Mouse (Mus musculus) lung, embryonic 14.5 days (tissue): ENCODE measurements around the gene Cerk. TPM values are rescaled to one million over a fixed set of nuclear protein-coding genes. Genes with fewer than 3 reads are reported as not detected.
"Not testable (repeated sequence)": the region's sequence is repeated elsewhere in the genome, so short reads cannot be mapped to it uniquely, and the experiment has no call there.

Experiments
- ATAC-seq: fragments of 200-750 bp; cut with Nextera tagmentation; 2 replicates; pipeline ENCODE4 v1.8.0; 2017; ENCODE audit warnings: mild to moderate bottlenecking, moderate TSS enrichment, moderate library complexity; ENCODE audit not compliant: insufficient read depth
- DNase-seq: peaks from one replicate; pipeline ENCODE4 v3.0.0-alpha.2; 2015
- H3K27ac ChIP-seq: fragments of 300-500 bp; sonication (generic); 2 replicates; pipeline ENCODE4 v1.5.1; 2014; ENCODE audit warnings: low read depth, mild to moderate bottlenecking, moderate library complexity
- H3K27me3 ChIP-seq: fragments of 300-500 bp; sonication (generic); 2 replicates; pipeline ENCODE4 v1.6.1; 2014; ENCODE audit warnings: low read length, control low read depth; ENCODE audit not compliant: insufficient read depth
- H3K36me3 ChIP-seq: fragments of 300-500 bp; sonication (generic); 2 replicates; pipeline ENCODE4 v1.6.1; 2014; ENCODE audit warnings: control low read depth; ENCODE audit not compliant: insufficient read depth
- H3K4me1 ChIP-seq: fragments of 300-500 bp; sonication (generic); 2 replicates; pipeline ENCODE4 v1.6.1; 2014; ENCODE audit warnings: antibody characterized with exemption, control low read depth; ENCODE audit not compliant: insufficient read depth
- H3K4me2 ChIP-seq: fragments of 300-500 bp; sonication (generic); 2 replicates; pipeline ENCODE4 v1.6.1; 2014; ENCODE audit warnings: mild to moderate bottlenecking
- H3K4me3 ChIP-seq: fragments of 300-500 bp; sonication (generic); 2 replicates; pipeline ENCODE4 v1.5.1; 2014; ENCODE audit warnings: low read depth, low read length
- H3K9ac ChIP-seq: fragments of 300-500 bp; sonication (generic); 2 replicates; pipeline ENCODE4 v1.6.1; 2014
- H3K9me3 ChIP-seq: fragments of 300-500 bp; sonication (generic); 2 replicates; pipeline ENCODE4 v1.6.1; 2016; ENCODE audit warnings: low read depth, low read length, control low read depth
- CTCF ChIP-seq: IDR thresholded peaks from 2 replicates; pipeline ENCODE4 v1.5.1; 2016; ENCODE audit warnings: antibody characterized with exemption, low read depth
- WGBS: fragments of 180-500 bp; shearing (Covaris S2); extraction: QIAGEN DNeasy Blood & Tissue Kit; methylation state at CpG from one replicate; pipeline ENCODE4 v1.1.7; 2014; 5-methylcytosine and 5-hydroxymethylcytosine counted together
- polyA plus RNA-seq: library from polyadenylated mRNA; unstranded; fragments of >200 nt; fragmentation: Nextera tagmentation; extraction: Ambion mirVana; gene quantifications from 2 replicates; pipeline ENCODE4 v1.2.1, GENCODE M21; 2014

Cerk gene
- polyA plus RNA-seq, 1 experiment from 2014 or later = 34.2 TPM

DNA sequence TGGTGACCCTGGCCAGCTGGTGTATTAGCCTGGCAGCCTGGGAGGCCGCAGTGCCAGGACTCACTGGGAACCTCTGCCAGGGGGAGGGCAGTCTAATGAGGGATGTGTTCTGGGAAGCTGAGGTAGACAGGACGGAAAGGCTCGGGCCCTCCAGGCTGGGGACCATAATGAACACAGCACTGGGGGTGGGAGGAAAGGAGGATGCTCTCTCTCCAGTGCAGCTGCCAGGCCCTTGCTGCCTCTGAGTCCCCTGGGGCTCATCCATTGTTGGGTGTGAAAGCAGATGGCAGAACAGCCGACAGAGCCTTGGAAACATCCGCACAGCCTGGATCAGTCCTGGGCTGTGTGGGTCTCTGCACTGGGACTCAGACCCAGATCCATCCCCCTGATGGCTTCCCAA lies 2.2 kb upstream of the Cerk start:
- Histone ChIP-seq H3K36me3 (no peaks in the 10 kb centered on the region), H3K27ac (no peak overlapping the region), H3K4me2 (no peak overlapping the region), H3K4me3 (no peak overlapping the region), H3K4me1 (peaks cover 6% of the 10 kb centered on the region; the same call in 1 of the 2 replicates), H3K27me3 (no peaks in the 10 kb centered on the region), H3K9me3 (no peaks in the 10 kb centered on the region), H3K9ac (no peak overlapping the region)
- no peak for TF ChIP-seq CTCF
- WGBS = 59% methylated on average over 5 of the region's 5 CpGs
- ATAC-seq (no peak), DNase-seq (no peak)

DNA sequence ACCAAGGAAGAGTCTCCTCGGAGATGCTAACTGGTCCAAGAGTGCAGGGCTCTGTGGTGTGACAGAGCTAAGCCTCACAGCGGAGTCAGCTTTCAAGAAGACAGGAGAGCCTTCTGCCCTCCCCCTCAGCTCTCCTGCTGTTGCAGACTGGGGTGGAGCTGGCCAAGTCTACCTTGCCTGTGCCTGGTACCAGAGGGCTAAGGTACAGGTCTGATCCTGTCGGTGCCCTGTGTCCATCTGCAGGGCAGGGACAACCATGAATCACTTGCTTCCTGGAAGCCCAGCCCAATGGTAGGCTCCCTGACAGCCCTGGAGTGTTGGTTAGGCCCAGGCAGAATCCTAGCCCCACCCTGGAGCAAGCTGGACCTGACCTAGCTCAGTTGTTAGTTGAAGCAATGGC lies 745 bp upstream of the Cerk start:
- DNase-seq (no peak), ATAC-seq (no peak)
- Histone ChIP-seq H3K4me1 (peaks cover 15% of the 10 kb centered on the region), H3K27me3 (no peaks in the 10 kb centered on the region), H3K4me3 (no peak overlapping the region), H3K27ac (no peak overlapping the region), H3K9me3 (no peaks in the 10 kb centered on the region), H3K9ac (no peak overlapping the region), H3K36me3 (no peaks in the 10 kb centered on the region), H3K4me2 (peak overlapping the region; percentile 82; the same call in 1 of the 2 replicates)
- no peak for TF ChIP-seq CTCF
- WGBS = 50% methylated on average over 3 of the region's 3 CpGs

DNA sequence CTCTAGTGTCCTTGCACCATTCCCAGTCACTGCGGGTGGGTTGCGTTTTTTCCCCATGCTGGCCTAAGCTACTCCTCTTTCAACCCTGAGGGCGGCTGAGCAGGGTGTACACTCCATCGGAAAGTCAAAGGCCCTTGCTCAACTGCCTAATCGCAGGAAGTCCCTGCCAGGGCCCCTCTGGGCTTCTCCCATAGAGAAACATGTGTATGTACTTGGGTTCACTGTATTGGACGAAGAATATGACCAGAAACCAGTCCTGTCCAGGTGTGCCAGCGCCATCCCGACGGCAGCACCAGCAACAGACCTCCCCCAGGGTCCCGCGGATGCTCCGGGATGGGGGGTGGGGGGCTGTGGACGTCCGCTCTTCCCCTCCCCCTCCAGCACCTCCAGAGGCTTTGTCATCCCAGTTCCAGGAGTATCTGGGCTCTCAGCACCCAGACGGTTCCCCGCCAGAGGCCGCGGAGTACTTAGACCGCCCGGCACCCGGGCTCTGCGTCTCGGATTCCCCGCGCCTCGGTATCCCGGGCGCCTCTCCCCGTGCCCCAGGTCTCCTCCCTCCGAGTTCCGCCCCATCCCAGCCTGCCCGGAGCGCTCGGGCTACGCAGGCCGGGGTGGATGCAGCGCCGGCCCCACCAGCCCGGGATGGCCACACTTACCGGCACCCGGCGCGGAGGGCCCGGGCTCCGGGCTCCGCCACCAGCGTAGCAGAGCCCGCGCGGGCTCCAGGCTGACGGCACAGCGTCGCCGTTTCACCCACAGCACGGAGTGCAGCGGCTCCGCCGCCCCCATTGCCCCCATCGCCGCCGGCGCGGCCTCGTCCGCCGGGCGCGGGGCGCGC lies 871 bp downstream of the Cerk start:
- WGBS = under 1% methylated on average over 68 of the region's 70 CpGs
- Histone ChIP-seq H3K36me3 (no peaks in the 10 kb centered on the region), H3K4me3 (peak overlapping the region; percentile 82), H3K27ac (peak overlapping the region; percentile 86), H3K4me2 (peak overlapping the region; percentile 82), H3K4me1 (peaks cover 21% of the 10 kb centered on the region), H3K27me3 (no peaks in the 10 kb centered on the region), H3K9me3 (no peaks in the 10 kb centered on the region), H3K9ac (peak overlapping the region; percentile 95)
- DNase-seq = peak; percentile 71
- ATAC-seq = peak; percentile 36
- TF ChIP-seq CTCF = no peak

DNA sequence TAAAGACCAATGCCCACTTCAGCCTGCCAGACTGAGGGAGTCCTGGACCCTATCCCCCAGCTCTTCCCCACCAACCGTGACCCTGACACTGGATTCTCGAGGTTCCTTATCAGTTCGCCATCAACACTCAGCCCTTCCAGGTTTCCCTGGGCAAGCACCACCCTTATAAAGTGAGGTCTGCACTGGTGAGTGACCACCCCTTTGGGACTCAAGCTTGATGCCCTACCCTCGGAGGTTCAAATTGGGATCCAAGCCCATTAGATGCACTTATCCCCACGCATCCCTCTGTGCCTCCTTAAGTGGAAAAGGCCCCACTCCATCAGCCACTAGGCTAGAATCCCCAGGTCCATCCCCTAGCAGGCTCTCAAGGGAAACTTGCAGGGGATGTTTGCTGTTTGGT lies 1.9 kb downstream of the Cerk start:
- H3K4me3 ChIP-seq = peak overlapping the region; percentile 82
- WGBS = 53% methylated on average over 5 of the region's 5 CpGs
- H3K9ac ChIP-seq = no peak overlapping the region
- H3K4me2 ChIP-seq = peak overlapping the region; percentile 82
- ATAC-seq (no peak), DNase-seq (no peak)
- peaks cover 21% of the 10 kb centered on the region for H3K4me1 ChIP-seq
- no peaks in the 10 kb centered on the region for H3K9me3 ChIP-seq
- H3K27me3 ChIP-seq = no peaks in the 10 kb centered on the region
- no peaks in the 10 kb centered on the region for H3K36me3 ChIP-seq
- no peak overlapping the region for H3K27ac ChIP-seq
- TF ChIP-seq CTCF = no peak

DNA sequence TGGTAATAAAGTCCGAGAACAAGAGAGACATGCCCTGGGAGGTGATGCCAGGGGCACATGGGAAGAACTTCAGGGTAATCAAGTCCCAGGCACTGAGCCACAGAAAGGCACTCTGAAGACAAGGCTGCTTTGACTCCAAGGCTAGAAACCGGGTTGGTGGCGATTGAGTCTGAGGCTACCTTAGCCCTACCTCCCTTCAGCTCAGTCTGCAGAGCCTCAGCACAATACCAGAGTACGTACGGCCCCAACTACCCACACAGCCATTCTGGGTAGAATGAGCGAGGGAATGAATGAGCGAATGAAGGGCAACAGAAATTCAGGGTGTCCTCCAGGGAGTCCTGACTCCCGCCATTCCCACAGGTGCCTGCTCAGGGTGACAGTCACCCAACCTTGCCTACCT lies 2.5 kb downstream of the Cerk start:
- Histone ChIP-seq H3K4me1 (peaks cover 16% of the 10 kb centered on the region), H3K27ac (no peak overlapping the region), H3K36me3 (no peaks in the 10 kb centered on the region), H3K9ac (no peak overlapping the region), H3K4me3 (no peak overlapping the region), H3K9me3 (no peaks in the 10 kb centered on the region), H3K4me2 (no peak overlapping the region), H3K27me3 (no peaks in the 10 kb centered on the region)
- ATAC-seq (no peak), DNase-seq (no peak)
- WGBS = 95% methylated on average over 8 of the region's 8 CpGs
- no peak for TF ChIP-seq CTCF

DNA sequence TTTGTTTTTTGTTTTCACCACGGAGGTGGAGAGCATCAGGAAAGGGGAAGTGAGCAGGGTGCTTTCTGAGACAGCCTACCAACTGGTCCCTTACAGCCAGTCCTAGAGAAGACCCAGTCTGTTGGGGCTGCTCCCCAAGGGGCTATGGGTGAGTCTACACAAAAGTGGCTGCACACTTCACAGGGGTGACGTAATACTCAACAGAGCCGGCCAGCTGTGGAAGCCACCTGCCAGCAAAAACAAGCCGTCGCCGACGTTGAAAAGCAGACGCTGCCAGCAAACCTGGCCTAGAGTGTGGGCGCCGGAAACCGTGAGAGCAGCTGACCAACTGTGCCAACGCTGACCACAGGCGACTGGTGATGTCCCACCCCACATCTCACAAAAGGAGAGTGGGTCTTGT lies 3.3 kb downstream of the Cerk start:
- H3K4me3 ChIP-seq = no peak overlapping the region
- peak overlapping the region; percentile 37; the same call in 1 of the 2 replicates for H3K4me2 ChIP-seq
- H3K36me3 ChIP-seq = no peaks in the 10 kb centered on the region
- H3K9ac ChIP-seq = no peak overlapping the region
- peaks cover 15% of the 10 kb centered on the region for H3K4me1 ChIP-seq
- peak; percentile 65 for DNase-seq
- no peak for TF ChIP-seq CTCF
- 31% methylated on average over 13 of the region's 13 CpGs for WGBS
- no peaks in the 10 kb centered on the region for H3K27me3 ChIP-seq
- no peak for ATAC-seq
- H3K9me3 ChIP-seq = no peaks in the 10 kb centered on the region
- H3K27ac ChIP-seq = peak overlapping the region; percentile 40; the same call in 1 of the 2 replicates

DNA sequence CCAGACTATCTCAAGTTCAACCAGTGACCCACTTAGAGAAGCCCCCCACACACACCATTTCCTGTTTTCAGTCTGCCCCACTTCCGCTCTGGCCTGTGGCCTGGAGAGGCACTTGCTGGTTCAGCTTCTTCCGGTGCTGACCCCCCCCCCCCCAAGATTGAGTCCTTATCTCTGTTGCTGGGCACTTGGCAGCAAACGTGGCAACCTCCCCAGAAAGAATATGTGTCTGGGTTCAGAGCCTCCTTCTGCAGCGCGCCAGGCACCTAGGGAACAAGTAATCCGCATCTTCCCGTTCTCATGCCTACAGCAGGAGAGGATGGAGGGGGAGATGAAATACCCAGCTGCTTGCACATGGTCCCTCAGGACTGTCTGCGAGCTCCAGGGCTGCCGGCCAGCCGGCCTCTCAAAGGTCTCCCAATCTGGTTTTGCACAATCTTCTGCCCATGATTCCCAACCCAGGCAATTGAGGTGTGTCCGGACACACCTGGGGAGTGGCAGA lies 4.0 kb downstream of the Cerk start:
- whole genome bisulfite sequencing = 20% methylated on average over 11 of the region's 11 CpGs
- Histone ChIP-seq H3K27me3 (no peaks in the 10 kb centered on the region), H3K4me1 (peaks cover 18% of the 10 kb centered on the region), H3K4me3 (no peak overlapping the region), H3K36me3 (no peaks in the 10 kb centered on the region), H3K4me2 (peak overlapping the region; percentile 37; the same call in 1 of the 2 replicates), H3K27ac (peak overlapping the region; percentile 67; the same call in 1 of the 2 replicates), H3K9me3 (no peaks in the 10 kb centered on the region), H3K9ac (no peak overlapping the region)
- no peak for ATAC-seq
- TF ChIP-seq CTCF = no peak
- DNase-seq = peak; percentile 63

DNA sequence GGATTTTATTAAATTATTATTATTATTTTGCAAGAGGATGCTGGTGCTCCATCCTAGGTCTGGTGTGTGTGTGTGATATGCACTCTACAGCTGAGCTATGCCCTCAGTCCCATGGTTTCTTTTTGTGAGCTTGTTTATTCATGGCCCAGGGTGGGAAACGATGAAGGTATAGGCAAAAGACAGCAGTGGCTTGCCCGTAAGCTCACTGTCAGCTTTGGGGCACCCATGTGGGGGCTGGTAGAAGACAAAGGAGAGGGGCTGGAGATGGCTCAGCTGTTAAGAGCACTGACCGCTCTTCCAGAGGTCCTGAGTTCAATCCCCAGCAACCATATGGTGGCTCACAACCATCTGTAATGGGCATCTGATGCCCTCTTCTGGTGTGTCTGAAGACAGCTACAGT lies 4.6 kb downstream of the Cerk start:
- not testable (repeated sequence) for H3K9ac ChIP-seq, H3K4me2 ChIP-seq, H3K36me3 ChIP-seq, ATAC-seq, H3K27ac ChIP-seq, H3K27me3 ChIP-seq, H3K4me3 ChIP-seq, H3K9me3 ChIP-seq, DNase-seq
- WGBS = 89% methylated on average over 3 of the region's 3 CpGs
- H3K4me1 ChIP-seq = peaks cover 25% of the 10 kb centered on the region
